Mouse (Mus musculus): Measurements from ENCODE around the gene Gng12. TPM values are rescaled to one million over a fixed set of nuclear protein-coding genes. Genes with fewer than 3 reads are reported as not detected.

The Gng12 gene
- total RNA-seq, 2 experiments from 2014 or later = 116 to 151 TPM

DNA sequence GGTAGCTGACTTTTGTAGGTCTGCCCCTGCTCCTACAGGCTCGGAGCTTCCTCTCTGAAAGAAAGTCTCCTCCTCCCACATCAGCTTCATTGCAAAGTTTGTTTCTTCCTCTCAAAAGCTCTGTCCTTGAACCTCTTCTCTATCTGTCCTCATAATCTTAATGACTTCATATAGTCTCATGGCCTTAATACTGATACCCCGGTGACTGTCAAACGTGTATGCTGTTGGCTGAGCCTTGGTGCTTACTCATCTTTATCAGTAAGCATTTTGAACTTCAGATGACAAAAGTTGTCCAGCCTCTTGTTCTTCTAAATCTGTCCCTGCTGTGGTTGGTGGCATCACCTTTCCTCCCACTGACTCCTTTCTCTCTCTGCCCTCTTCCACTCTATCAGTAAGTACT lies 149.2 kb downstream of the Gng12 start:
- no peak for ATAC-seq (replicated peaks; ENCODE audit: poor library complexity, severe bottlenecking)

DNA sequence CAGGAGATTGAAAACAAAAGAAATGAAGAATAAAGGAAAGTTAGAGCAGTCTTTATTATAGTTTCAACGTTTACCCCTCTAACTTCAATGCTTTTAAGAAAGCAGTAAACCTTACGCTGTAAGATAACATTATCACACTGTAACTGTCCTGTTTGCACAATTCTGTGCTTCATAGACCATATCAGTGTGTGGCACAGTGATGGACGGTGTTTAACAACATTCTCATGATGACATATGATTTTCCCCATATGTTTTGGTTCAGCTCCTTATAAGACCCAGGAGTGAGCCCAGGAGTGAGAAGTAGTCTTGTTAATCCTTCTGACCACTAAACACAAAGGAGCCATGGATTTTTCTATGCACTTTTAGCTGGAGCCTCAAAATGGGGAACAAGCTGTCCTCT lies 150.7 kb downstream of the Gng12 start:
- peak; percentile 25; the same call in 1 of the 2 replicates for ATAC-seq (replicated peaks; ENCODE audit: poor library complexity, severe bottlenecking)

DNA sequence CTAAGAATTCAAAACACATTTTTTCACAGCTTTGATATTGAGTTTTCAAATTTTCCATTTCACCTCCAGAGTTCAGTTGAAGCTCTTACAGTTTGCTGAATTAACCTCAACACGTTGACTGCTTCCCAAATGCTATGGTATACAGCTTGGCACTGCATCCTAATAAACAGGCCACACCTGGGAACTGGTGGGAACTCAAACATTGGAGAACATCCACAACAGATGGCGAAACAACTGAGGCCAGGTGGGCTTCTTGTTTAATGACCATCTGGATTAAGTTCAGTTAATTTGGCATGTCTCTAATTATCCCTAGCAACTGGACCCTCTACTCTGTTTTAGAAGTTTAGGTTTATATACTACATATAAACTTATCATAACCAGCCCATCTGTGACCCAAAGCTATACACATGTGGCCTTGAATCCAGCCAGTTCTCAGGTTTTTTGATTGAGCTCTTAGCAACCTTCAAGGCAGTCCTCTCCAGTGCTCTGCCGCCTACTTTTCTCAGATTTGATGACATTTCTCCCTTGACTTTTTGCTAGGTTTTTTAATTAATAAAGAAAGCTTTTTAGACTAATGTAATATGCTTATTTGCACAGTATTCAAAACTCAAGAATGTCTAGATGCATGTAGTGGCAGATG lies 152.0 kb downstream of the Gng12 start:
- no peak for ATAC-seq (replicated peaks; ENCODE audit: poor library complexity, severe bottlenecking)

DNA sequence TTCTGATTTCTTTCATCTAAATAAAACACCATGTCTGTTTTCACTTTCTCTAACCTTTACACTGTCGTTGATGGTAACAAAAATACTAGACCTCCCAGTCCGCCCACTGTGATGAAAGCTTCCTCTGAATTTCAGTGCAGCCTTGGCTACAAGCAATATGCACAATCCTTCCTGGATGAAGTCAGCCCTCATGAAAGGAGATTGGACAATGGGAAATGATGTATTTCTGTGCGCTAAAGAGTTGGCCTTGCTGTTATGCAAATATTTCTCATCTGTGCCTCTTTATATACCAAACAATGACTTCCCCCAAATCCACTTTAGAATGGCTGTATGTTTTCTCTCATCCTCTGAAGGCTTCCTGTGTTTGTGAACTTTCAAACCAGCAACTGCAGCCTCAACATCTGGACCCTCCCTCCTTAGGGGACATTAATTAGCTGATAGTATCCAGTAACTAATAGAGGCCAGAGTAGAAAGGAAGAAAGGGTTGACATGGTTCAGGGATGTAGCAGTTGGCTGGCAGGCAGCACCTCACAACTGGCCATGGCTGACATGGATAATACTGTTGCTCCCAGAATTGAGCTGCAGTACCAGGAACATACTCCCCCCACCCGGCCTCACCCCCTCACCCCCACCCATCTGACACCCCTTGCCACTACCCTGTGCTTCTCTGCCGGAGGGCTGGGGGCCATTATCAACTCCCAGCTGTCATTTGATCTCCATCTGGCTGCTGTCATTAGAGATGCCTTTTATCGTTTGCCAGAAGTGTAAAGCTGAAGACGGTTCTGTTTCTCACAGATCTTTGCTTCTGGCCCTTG lies 152.9 kb downstream of the Gng12 start:
- ATAC-seq (replicated peaks; ENCODE audit: poor library complexity, severe bottlenecking) = peak; percentile 44

DNA sequence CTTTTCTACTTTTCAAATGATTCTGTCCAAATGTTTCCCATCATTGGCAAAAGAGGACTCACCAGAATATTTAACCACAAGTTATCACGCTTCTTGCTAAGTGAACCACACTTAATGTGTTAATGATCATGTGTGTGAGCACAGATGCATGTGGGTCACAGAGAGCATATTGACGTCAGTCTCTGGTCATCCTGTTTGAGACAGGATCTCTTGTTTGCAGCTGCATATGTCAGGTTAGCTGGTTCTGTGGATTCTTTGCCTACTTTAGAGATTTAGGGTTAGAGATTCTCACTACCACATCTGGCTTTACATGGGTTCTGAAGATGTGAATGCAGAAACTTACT lies 153.5 kb downstream of the Gng12 start:
- no peak for ATAC-seq (replicated peaks; ENCODE audit: poor library complexity, severe bottlenecking)

DNA sequence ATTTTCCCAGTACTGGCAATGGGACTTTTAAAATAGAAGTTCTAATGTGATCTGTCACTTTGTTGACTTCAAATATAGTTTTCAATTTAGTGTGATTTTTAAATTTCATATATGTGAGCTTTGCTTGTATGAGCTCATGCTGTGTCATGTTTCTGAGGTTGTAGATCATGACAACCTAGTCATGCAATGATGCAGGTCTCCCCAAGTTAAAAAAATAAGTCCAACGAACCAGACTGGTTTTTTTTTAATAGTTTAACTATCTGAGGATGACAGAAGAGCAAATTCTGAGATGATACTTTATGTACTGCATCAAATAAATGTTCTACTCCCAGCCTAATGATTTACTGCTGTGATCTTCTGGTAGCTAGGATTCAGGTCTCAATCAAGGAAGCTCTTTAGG lies 153.9 kb downstream of the Gng12 start:
- no peak for ATAC-seq (replicated peaks; ENCODE audit: poor library complexity, severe bottlenecking)

DNA sequence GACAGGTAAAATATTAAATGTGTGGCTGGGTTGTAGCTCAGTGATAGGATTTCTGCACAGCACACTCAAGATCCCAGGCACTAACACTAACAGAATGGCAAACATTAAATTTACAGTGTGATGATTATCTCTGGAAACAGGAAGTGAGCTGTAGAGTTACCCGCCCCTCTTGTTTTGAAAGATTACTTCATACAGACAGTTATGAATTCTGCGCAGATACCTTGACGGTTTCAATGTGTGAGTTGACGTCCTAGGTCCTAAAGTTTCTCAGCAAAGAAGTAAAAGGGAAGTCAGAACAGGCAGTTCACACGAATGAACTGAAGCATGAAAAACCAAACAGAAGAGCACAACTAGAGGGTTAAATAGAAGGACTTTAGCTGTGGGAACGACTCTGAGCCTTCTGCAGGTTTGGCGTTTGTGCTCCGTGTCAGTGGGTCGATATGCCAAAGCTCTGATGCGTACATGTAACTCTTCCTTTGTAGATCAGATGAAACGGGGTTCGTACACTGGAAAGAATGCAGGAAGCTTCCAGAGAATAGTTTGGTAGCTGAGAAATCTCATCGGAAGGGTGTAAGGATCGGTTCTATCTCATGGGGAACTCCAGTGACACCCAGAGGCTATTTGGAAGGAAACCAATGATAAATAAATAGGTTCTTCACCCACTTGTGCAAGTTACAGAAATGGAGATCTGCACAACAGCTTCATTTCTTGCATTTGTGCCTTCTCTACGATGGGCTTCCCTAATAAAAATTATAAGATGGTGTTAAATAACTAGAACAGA lies 160.1 kb downstream of the Gng12 start:
- peak; percentile 85 for ATAC-seq (replicated peaks; ENCODE audit: poor library complexity, severe bottlenecking)

DNA sequence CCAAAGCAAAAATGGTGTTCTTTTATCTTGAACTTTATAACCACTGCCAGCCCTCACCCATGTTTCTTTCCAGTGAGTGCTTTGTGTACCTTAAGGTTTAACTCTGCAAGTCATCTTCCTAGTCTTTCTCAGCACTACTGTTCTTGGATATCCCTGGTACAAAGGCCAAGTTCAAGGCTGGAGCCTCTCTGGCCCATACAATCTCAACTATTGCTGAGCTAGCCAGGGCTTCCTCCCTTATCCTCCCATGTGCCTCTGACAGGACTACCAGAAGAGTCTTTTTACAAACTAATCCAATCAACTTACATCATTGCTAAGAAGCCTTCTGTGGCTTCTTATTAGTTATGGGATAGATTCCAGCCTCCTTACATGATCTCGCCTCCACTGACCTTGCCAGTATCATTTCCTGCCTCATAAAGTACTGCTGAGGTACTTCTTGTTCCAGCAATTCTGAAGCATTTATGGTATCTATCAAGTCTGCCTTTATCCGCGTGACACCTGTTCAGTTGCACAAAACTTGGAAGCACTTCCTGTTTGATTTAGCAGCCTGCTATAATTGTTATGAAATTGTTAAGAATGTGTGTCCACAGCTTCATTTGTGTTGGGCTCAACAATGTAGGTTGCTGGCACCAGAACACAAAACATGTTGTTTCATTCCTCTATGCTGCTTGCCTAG lies 160.8 kb downstream of the Gng12 start:
- ATAC-seq (replicated peaks; ENCODE audit: poor library complexity, severe bottlenecking) = peak; percentile 19

DNA sequence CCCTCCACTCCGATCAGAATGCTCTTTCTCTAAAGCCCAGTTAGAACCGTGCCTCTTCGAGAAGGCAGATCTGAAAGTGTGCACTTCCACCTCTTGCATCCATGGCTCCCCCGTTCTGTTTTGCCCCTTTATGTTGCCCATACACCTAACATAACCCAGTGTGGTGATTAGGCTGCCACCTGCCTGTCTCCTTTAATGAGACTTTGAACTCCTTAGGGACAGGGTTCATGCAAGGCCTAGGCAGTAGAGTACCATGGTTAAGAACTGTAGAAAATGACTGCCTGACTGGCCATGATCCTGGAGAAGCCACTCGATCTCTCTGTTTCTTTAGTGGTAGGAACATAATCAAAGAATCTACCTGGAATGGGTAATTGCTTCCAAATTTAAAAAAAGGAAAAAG lies 161.4 kb downstream of the Gng12 start:
- ATAC-seq (replicated peaks; ENCODE audit: poor library complexity, severe bottlenecking) = no peak

DNA sequence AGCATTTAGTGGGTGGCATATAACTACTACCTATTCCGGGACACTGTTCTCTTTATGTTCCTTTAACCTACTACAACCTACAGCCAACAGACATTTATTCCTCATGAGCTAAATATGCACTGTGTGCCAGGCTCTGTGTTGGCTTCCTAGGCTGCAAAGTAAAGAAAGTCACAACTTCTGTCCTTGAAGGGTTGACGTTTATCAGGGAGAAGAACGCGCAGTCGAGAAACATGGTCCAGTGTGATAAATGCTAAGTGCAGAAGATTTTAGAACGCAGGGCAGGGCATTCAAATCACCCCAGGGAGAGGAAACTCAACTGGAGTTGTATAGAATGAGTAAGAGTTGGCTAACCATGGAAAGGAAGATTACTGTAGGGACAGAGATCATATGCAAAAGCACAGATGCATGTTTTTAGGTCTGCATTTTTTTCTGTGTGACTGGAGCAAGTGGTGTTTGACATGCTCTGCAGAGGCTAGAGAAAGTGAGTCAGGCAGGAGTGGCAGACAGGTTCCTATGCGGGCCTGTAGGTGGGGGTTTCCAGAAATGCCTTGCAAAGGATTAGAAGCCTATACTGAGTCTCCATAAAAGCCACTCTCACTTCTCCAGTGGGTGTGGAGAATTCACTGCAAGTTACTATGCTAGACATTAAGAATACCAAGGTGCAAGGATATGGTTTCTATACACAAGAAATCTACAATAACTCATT lies 161.9 kb downstream of the Gng12 start:
- ATAC-seq (replicated peaks; ENCODE audit: poor library complexity, severe bottlenecking) = no peak

DNA sequence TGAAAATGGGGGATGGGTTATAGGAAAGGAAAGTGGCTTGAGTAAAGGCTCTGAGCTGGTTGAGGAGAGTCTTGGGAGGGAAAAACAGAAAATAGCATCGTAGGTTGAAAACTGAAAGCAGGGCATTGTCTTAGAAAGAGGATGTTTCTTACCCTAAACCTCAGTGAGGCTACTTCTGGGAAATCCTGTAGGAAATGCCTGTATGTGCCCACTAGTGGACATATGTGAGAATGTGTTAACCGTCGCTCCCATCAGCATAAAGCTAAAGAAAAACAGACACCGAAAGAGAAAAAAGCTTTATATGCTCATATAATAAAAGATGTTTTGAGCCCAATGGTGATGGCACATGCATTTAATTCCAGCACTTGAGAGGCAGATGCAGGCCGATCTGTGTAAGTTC lies 163.9 kb downstream of the Gng12 start:
- ATAC-seq (replicated peaks; ENCODE audit: poor library complexity, severe bottlenecking) = peak; percentile 43

DNA sequence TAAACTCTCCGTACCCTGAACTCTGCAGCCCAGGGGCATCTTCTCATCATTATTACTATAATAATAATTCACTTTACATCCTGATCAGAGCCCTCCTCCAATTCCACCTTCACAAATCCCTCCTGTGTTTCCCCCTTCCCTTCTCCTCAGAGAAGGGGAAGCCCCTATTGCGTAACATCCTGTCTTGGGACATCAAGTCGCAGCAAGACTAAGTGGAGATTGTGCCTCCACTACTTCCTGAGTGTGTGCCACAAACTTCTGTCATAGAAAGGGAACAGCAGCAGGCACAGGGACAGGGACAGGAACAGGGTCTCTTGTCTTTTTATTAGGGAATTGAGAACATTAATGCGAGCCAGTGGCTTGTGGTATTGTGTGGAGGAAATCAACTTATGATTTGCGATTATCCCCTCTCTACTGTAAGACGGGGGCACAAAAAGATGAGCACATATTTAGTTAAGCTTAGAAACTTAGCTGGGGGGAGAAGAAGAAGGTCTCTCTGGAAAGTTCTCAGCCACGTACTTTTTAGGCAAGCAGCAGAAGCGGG lies 173.1 kb downstream of the Gng12 start:
- ATAC-seq (replicated peaks; ENCODE audit: poor library complexity, severe bottlenecking) = peak; percentile 92

DNA sequence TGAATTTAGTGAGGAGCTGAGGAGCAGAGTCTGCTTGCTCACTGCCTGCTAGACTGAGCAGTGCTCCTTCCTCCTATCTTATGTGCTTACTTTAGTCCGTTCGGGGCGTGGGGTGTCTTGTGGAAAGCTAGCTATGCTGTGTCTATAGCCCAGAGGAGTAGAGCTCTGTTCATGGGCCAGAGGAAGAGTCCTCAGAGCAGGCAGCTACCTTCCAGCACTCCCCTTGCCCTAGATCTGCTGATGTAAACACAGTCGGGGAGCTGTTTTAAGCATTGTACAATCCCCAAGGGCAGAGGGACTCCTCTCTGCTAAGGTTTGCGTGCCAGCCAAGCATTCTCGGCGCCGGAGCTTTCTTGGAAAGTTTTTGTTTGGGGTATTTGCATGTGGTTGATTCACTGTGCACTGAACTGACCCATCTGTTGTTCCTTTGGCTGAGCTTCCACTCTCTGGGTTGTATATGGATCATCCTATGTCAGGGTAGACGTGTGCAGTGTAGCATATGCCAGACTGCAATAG lies 173.7 kb downstream of the Gng12 start:
- ATAC-seq (replicated peaks; ENCODE audit: poor library complexity, severe bottlenecking) = peak; percentile 8

Other genes starting within 250 kb of the Gng12 start
- gene Vmn1r35, start 210.5 kb upstream of the Gng12 start, total RNA-seq (2014; fragmentation: Nextera tagmentation) = not detected in 2 replicates
- not detected in 2 replicates for gene Vmn1r35, start 210.5 kb upstream of the Gng12 start, total RNA-seq (2017)
- gene Vmn1r36, start 177.2 kb upstream of the Gng12 start, total RNA-seq (2014; fragmentation: Nextera tagmentation) = not detected in 2 replicates
- not detected in 2 replicates for gene Vmn1r36, start 177.2 kb upstream of the Gng12 start, total RNA-seq (2017)
- gene Vmn1r37, start 167.0 kb upstream of the Gng12 start, total RNA-seq (2014; fragmentation: Nextera tagmentation) = not detected in 2 replicates
- gene Vmn1r37, start 167.0 kb upstream of the Gng12 start, total RNA-seq (2017) = not detected in 2 replicates
- gene Vmn1r38, start 113.8 kb upstream of the Gng12 start, total RNA-seq (2014; fragmentation: Nextera tagmentation) = not detected in 2 replicates
- not detected in 2 replicates for gene Vmn1r38, start 113.8 kb upstream of the Gng12 start, total RNA-seq (2017)
- not detected in 2 replicates for gene Vmn1r39, start 85.8 kb upstream of the Gng12 start, total RNA-seq (2014; fragmentation: Nextera tagmentation)
- gene Vmn1r39, start 85.8 kb upstream of the Gng12 start, total RNA-seq (2017) = not detected in 2 replicates
- 6.2 and 12.7 TPM in 2 replicates for gene Gadd45a, start 141.1 kb downstream of the Gng12 start, total RNA-seq (2014; fragmentation: Nextera tagmentation)
- 52.5 and 66.5 TPM in 2 replicates for gene Gadd45a, start 141.1 kb downstream of the Gng12 start, total RNA-seq (2017)

All from granulocyte monocyte progenitor cell, adult 5-6 weeks (primary cell).